Mouse (Mus musculus) heart, postnatal 0 days (tissue): ENCODE measurements at regions not wholly inside any gene's neighbourhood (a gene's known extent, or its start where the extent isn't known, plus 50 kb on each side); places are given as distances from the start of the nearest gene placed in this dataset.

ENCODE experiments used
- ATAC-seq: fragments of 200-750 bp; cut with Nextera tagmentation; 2 replicates; pipeline ENCODE4 v1.8.0; 2017; ENCODE audit warnings: low read depth, moderate number of reproducible peaks, moderate library complexity; ENCODE audit not compliant: insufficient read depth
- DNase-seq: peaks from one replicate; pipeline ENCODE4 v3.0.0-alpha.2; 2016; ENCODE audit warnings: low spot score
- H3K27ac ChIP-seq: fragments of 300-500 bp; sonication (generic); 2 replicates; pipeline ENCODE4 v1.5.1; 2014; ENCODE audit warnings: low read depth, mild to moderate bottlenecking
- H3K27me3 ChIP-seq: fragments of 300-500 bp; sonication (generic); 2 replicates; pipeline ENCODE4 v1.6.1; 2014; ENCODE audit warnings: low read length, mixed read lengths; ENCODE audit not compliant: control insufficient read depth, insufficient read depth
- H3K36me3 ChIP-seq: fragments of 300-500 bp; sonication (generic); replicated peaks from 2 replicates; pipeline ENCODE4 v1.6.1; 2014; ENCODE audit warnings: low read length, mixed read lengths; ENCODE audit not compliant: control insufficient read depth, insufficient read depth
- H3K4me1 ChIP-seq: fragments of 300-500 bp; sonication (generic); 2 replicates; pipeline ENCODE4 v1.6.1; 2014; ENCODE audit warnings: antibody characterized with exemption; ENCODE audit not compliant: control insufficient read depth, insufficient read depth
- H3K4me2 ChIP-seq: fragments of 300-500 bp; sonication (generic); 2 replicates; pipeline ENCODE4 v1.6.1; 2014; ENCODE audit warnings: low read depth, mild to moderate bottlenecking, low read length, moderate library complexity
- H3K4me3 ChIP-seq: fragments of 300-500 bp; sonication (generic); 2 replicates; pipeline ENCODE4 v1.5.1; 2014; ENCODE audit warnings: low read depth, low read length
- H3K9ac ChIP-seq: fragments of 300-500 bp; sonication (generic); replicated peaks from 2 replicates; pipeline ENCODE4 v1.6.1; 2014; ENCODE audit warnings: low read depth, low read length, mixed read lengths
- H3K9me3 ChIP-seq: fragments of 300-500 bp; sonication (generic); replicated peaks from 2 replicates; pipeline ENCODE4 v1.6.1; 2016; ENCODE audit warnings: low read length; ENCODE audit not compliant: control insufficient read depth
- CTCF ChIP-seq: IDR thresholded peaks from 2 replicates; pipeline ENCODE4 v1.5.1; 2016; ENCODE audit warnings: antibody characterized with exemption, control low read depth, low read depth
- EP300 ChIP-seq: IDR thresholded peaks from 2 replicates; pipeline ENCODE4 v1.6.1; 2016; ENCODE audit warnings: antibody characterized with exemption, low read depth
- WGBS: fragments of 180-500 bp; shearing (Covaris S2); extraction: QIAGEN DNeasy Blood & Tissue Kit; methylation state at CpG from one replicate; pipeline ENCODE4 v1.1.7; 2014; 5-methylcytosine and 5-hydroxymethylcytosine counted together

- peaks cover 12% of the 10 kb centered on the region for H3K4me1 ChIP-seq
- H3K9me3 ChIP-seq: no peaks in the 10 kb centered on the region
- ATAC-seq (no peak), DNase-seq (no peak)
- no peak for TF ChIP-seq EP300
- no peak for TF ChIP-seq CTCF
- no peak overlapping the region for H3K4me2 ChIP-seq
- WGBS: 67% methylated on average over 12 of the region's 12 CpGs
- H3K9ac ChIP-seq: no peak overlapping the region
- H3K36me3 ChIP-seq: no peaks in the 10 kb centered on the region
- no peak overlapping the region for H3K27ac ChIP-seq
- no peak overlapping the region for H3K4me3 ChIP-seq
- H3K27me3 ChIP-seq: peaks cover 89% of the 10 kb centered on the region
Measured at GRCm38 (mm10) chr9:61280856-61281582, 91.1 kb upstream of the Tle3 start.

- Histone ChIP-seq H3K27me3 (peaks cover 86% of the 10 kb centered on the region), H3K27ac (no peak overlapping the region)
- no peak for DNase-seq
Measured at GRCm38 (mm10) chr9:61283311-61283710, 88.9 kb upstream of the Tle3 start.

GRCm38 (mm10) chr9:61284201-61285021, 87.8 kb upstream of the Tle3 start:
- peaks cover 6% of the 10 kb centered on the region for H3K9me3 ChIP-seq
- 71% methylated on average over 8 of the region's 8 CpGs for WGBS
- H3K4me2 ChIP-seq: no peak overlapping the region
- no peak overlapping the region for H3K9ac ChIP-seq
- H3K4me1 ChIP-seq: no peaks in the 10 kb centered on the region
- H3K27me3 ChIP-seq: peaks cover 84% of the 10 kb centered on the region
- no peaks in the 10 kb centered on the region for H3K36me3 ChIP-seq
- H3K4me3 ChIP-seq: no peak overlapping the region
- no peak for TF ChIP-seq CTCF
- TF ChIP-seq EP300: no peak
- H3K27ac ChIP-seq: no peak overlapping the region
- ATAC-seq (no peak), DNase-seq (no peak)

More at GRCm38 (mm10) chr9:61283311-61283710, 88.9 kb upstream of the Tle3 start:
- no peak for ATAC-seq
- H3K9me3 ChIP-seq: peaks cover 6% of the 10 kb centered on the region
- no peak overlapping the region for H3K4me3 ChIP-seq
- H3K4me2 ChIP-seq: no peak overlapping the region
- TF ChIP-seq EP300 (no peak), CTCF (no peak)
- H3K36me3 ChIP-seq: no peaks in the 10 kb centered on the region
- H3K9ac ChIP-seq: no peak overlapping the region
- WGBS: 81% methylated on average over 5 of the region's 5 CpGs
- peaks cover 8% of the 10 kb centered on the region; the same call in 1 of the 2 replicates for H3K4me1 ChIP-seq

GRCm38 (mm10) chr9:61286561-61286960, 85.6 kb upstream of the Tle3 start:
- Histone ChIP-seq H3K36me3 (no peaks in the 10 kb centered on the region), H3K9ac (no peak overlapping the region), H3K9me3 (peaks cover 6% of the 10 kb centered on the region), H3K4me1 (no peaks in the 10 kb centered on the region), H3K4me2 (no peak overlapping the region), H3K4me3 (no peak overlapping the region), H3K27me3 (peaks cover 82% of the 10 kb centered on the region), H3K27ac (no peak overlapping the region)
- 80% methylated on average over 4 of the region's 4 CpGs for WGBS
- ATAC-seq (no peak), DNase-seq (no peak)
- TF ChIP-seq EP300: no peak
- no peak for TF ChIP-seq CTCF

- TF ChIP-seq EP300: no peak
- TF ChIP-seq CTCF: no peak
- H3K4me3 ChIP-seq: no peak overlapping the region
- no peak for ATAC-seq
- H3K9me3 ChIP-seq: peaks cover 6% of the 10 kb centered on the region
- H3K27ac ChIP-seq: no peak overlapping the region
- H3K9ac ChIP-seq: no peak overlapping the region
- no peaks in the 10 kb centered on the region for H3K4me1 ChIP-seq
- H3K4me2 ChIP-seq: no peak overlapping the region
- peaks cover 81% of the 10 kb centered on the region for H3K27me3 ChIP-seq
- no peaks in the 10 kb centered on the region for H3K36me3 ChIP-seq
- no peak for DNase-seq
- 56% methylated on average over 12 of the region's 12 CpGs for WGBS
Measured at GRCm38 (mm10) chr9:61289117-61289516, 83.0 kb upstream of the Tle3 start.
